Mouse (Mus musculus) C2C12 (cell line): ENCODE data around the gene Sqstm1. TPM values are rescaled to one million over a fixed set of nuclear protein-coding genes. Genes with fewer than 3 reads are reported as not detected.
A peak's percentile ranks its signal among the peaks of the same experiment; 100 is the strongest.

Experiments used
- H3K27me3 ChIP-seq: one replicate; pipeline ENCODE4 v1.6.1; 2011; ENCODE audit not compliant: control insufficient read depth, insufficient read depth, insufficient read length
- H3K36me3 ChIP-seq: one replicate; pipeline ENCODE4 v1.6.1; 2011; ENCODE audit not compliant: control insufficient read depth, insufficient read depth
- H3K4me3 ChIP-seq: one replicate; pipeline ENCODE4 v1.5.1; 2011; ENCODE audit warnings: mild to moderate bottlenecking, control low read depth; ENCODE audit not compliant: poor library complexity, insufficient read depth, severe bottlenecking
- H3K79me2 ChIP-seq: one replicate; pipeline ENCODE4 v1.6.1; 2011; ENCODE audit not compliant: control insufficient read depth, insufficient read depth
- H3K79me3 ChIP-seq: one replicate; pipeline ENCODE4 v1.6.1; 2011; ENCODE audit warnings: low read depth, control low read depth
- H3ac ChIP-seq: one replicate; pipeline ENCODE3; 2011; ENCODE audit warnings: low read depth; ENCODE audit not compliant: control insufficient read depth, insufficient read length
- CEBPB ChIP-seq: IDR thresholded peaks from one replicate; pipeline ENCODE4 v1.6.1; 2011; ENCODE audit warnings: low read depth, mild to moderate bottlenecking, control low read depth, moderate library complexity
- CTCF ChIP-seq: IDR thresholded peaks from one replicate; pipeline ENCODE4 v1.5.1; 2011; ENCODE audit not compliant: control insufficient read depth, insufficient read depth, insufficient read length
- FOSL1 ChIP-seq: IDR thresholded peaks from one replicate; pipeline ENCODE4 v1.8.0; 2011; ENCODE audit warnings: mild to moderate bottlenecking, low read length; ENCODE audit not compliant: poor library complexity, insufficient read depth, severe bottlenecking
- MAX ChIP-seq: IDR thresholded peaks from one replicate; pipeline ENCODE4 v1.6.1; 2011; ENCODE audit warnings: mild to moderate bottlenecking, control low read depth
- MYOD1 ChIP-seq: IDR thresholded peaks from one replicate; pipeline ENCODE4 v1.6.1; 2011; ENCODE audit warnings: low read depth; ENCODE audit not compliant: control insufficient read depth, insufficient read length
- MYOG ChIP-seq: IDR thresholded peaks from one replicate; pipeline ENCODE4 v1.6.1; 2011; ENCODE audit not compliant: control insufficient read depth, insufficient read length; ENCODE audit errors: extremely low read depth
- USF1 ChIP-seq: IDR thresholded peaks from one replicate; pipeline ENCODE4 v1.6.1; 2011; ENCODE audit warnings: low read depth, mild to moderate bottlenecking, control low read depth, moderate library complexity
- polyA plus RNA-seq: library from polyadenylated mRNA; unstranded; fragments of >200 nt; fragmentation: generic; extraction: Trizol; gene quantifications from one replicate; pipeline ENCODE4 v1.2.1, GENCODE M21; 2012; ENCODE audit warnings: missing spikeins

Gene Sqstm1
- polyA plus RNA-seq, 1 experiment: 660 TPM

DNA sequence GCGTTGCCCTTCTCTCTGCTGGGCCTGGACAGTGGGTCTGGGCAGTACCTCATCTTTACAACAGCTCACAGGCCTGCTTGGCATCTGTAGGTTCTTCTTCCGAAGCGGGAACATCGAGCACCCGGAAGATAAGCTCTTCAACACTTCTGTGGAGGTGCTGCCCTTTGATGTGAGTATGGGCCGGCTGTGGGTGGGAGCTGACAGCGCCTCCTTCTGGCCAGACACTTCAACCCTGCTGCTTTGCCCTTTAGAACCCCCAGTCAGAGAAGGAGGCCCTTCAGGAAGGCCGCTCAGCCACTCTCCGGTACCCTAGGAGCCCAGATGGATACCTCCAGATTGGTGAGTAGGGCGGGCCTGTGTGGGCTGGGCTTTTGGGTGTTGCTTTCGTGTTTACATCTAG is 23.4 kb upstream of the Sqstm1 start:
- no peak for TF ChIP-seq MAX
- no peak for TF ChIP-seq CTCF
- TF ChIP-seq MYOD1: no peak
- H3ac ChIP-seq: no peak overlapping the region
- H3K27me3 ChIP-seq: no peaks in the 10 kb centered on the region
- no peak overlapping the region for H3K4me3 ChIP-seq
- H3K79me2 ChIP-seq: peaks cover 29% of the 10 kb centered on the region
- peaks cover 70% of the 10 kb centered on the region for H3K36me3 ChIP-seq
- H3K79me3 ChIP-seq: peaks cover 10% of the 10 kb centered on the region

DNA sequence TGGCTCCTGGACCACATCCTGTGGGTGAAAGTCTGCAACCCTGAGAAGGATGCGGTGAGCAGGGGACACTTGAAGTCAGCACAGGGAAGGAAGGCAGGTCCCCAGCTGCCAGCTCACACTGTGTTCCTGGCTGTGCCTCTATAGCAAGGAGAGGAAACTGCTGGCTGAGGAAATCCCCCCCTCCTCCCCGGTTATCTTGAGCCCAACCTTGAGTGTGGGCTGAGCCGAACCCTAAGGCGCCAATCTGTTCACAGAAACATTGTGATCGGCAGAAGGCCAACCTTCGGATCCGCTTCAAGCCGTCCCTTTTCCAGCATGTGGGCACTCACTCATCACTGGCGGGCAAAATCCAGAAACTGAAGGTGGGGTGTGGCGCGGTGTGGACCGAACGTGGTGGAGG is 22.4 kb upstream of the Sqstm1 start:
- no peak overlapping the region for H3K4me3 ChIP-seq
- peaks cover 39% of the 10 kb centered on the region for H3K79me2 ChIP-seq
- H3K79me3 ChIP-seq: peaks cover 16% of the 10 kb centered on the region
- peaks cover 72% of the 10 kb centered on the region for H3K36me3 ChIP-seq
- no peak overlapping the region for H3ac ChIP-seq
- TF ChIP-seq FOSL1 (no peak), CEBPB (no peak), MYOD1 (no peak), MYOG (no peak), USF1 (no peak), MAX (no peak), CTCF (no peak)
- H3K27me3 ChIP-seq: no peaks in the 10 kb centered on the region

DNA sequence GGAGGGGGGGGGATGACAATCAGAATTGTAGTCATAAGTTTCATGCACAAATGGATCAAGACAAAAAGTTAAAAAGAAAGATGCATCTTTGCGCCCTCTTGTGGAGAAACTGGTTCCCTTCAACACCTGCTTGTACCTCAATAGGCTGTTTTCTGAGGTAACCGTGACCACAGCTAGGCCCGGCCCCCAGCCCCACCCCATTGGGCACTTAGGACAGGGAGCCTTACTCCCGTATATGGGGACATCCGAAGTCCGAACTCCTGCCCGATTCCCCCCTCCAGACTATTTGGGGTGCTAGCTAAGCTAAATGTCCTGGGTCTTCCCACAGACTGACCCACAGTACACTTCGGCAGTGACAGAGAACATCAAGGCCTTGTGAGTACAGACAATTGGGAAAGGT is 20.8 kb upstream of the Sqstm1 start:
- Histone ChIP-seq H3K36me3 (peaks cover 77% of the 10 kb centered on the region), H3K79me2 (peaks cover 55% of the 10 kb centered on the region), H3K27me3 (no peaks in the 10 kb centered on the region), H3ac (no peak overlapping the region), H3K4me3 (no peak overlapping the region), H3K79me3 (peaks cover 32% of the 10 kb centered on the region)
- TF ChIP-seq USF1: no peak
- peak; percentile 44 for TF ChIP-seq CTCF
- TF ChIP-seq FOSL1: no peak
- no peak for TF ChIP-seq CEBPB
- no peak for TF ChIP-seq MYOG

DNA sequence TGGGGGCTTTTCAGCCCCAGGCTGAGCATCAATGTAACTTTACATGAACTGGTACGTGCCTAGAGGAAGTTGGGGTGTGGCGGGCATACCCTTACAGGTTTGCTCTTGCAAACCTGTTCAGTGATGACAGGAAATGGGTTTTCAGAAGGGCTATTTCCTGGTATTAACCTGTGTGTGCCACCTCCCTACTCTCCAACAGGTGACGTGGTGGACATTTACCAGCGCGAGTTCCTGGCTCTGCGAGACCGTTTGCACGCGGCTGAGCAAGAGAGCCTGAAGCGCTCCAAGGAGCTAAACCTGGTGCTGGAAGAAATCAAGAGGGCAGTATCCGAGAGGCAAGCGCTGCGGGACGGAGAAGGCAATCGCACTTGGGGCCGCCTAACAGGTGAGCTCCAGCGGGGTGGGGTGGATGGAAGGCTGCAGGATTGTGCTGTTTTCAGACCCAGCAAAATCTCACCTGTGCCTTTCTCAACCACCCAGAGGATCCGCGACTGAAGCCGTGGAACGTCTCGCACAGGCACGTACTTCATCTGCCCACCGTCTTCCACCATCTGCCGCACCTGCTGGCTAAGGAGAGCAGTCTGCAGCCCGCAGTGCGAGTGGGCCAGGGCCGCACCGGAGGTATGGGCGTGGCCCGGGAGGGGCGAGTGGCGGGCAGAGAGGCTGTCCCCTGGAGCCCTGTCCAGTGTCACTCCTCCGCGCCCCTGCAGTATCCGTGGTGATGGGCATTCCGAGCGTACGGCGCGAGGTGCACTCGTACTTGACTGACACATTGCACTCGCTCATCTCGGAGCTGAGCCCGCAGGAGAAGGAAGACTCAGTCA is 20.1 kb upstream of the Sqstm1 start:
- H3ac ChIP-seq: no peak overlapping the region
- peaks cover 39% of the 10 kb centered on the region for H3K79me3 ChIP-seq
- H3K27me3 ChIP-seq: no peaks in the 10 kb centered on the region
- H3K79me2 ChIP-seq: peaks cover 62% of the 10 kb centered on the region
- no peak overlapping the region for H3K4me3 ChIP-seq
- TF ChIP-seq CTCF (no peak), MYOD1 (no peak)
- peaks cover 69% of the 10 kb centered on the region for H3K36me3 ChIP-seq

DNA sequence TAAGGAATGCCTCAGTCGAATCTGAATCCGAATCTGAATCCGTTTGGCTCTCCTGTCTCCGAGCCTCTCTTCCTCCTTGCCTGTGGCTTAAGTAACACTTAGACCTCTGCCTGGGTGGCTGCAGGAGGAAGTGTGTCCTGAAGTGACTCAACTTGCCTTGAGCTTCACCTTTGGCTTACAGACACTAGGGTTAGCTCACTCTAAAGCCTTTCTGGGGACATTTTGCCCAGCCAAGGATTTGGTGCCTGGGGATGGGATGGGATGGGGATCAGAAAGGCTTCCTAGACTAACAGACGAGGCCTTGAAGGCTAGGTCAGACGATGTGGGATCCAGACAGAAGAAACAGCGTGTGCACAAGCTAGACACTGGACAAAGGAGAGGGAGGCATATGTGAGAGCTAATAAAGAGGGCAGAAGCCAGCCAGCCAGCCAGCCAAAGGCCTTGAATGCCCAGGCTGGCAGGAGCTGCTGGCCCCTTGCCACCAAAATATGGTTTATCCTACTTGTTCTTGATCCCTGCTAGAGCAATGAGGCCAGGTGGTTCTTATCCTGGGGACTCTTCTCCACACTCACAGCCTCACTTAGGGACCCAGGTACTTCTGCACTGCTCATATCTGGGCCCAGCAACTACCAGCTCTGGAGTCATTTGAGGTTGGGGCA is 18.8 kb upstream of the Sqstm1 start:
- Histone ChIP-seq H3K27me3 (no peaks in the 10 kb centered on the region), H3K4me3 (no peak overlapping the region), H3ac (no peak overlapping the region), H3K79me2 (peaks cover 70% of the 10 kb centered on the region), H3K36me3 (peaks cover 58% of the 10 kb centered on the region), H3K79me3 (peaks cover 40% of the 10 kb centered on the region)
- no peak for TF ChIP-seq USF1
- no peak for TF ChIP-seq MAX
- no peak for TF ChIP-seq CTCF
- TF ChIP-seq MYOD1: no peak

DNA sequence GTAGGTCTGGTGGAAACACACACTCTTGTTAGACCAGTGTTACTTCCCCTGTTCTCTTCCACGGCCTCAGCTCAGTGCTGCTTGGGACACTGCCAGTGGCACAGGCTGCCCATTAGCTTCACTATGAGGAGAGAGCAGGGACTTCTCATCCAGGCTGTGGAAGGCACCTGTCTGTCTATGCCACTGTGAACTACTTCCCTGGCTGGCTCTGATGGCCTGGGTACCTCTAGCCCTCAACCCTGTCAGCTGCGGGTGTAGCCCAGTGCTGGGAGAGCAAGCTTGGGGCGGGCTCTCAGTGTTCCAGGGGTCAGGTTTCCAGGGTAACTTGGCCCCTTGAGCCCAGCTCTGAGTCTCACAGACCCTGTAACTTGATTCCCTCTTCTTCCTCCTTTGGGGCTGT is 18.1 kb upstream of the Sqstm1 start:
- Histone ChIP-seq H3K4me3 (no peak overlapping the region), H3ac (peak overlapping the region; percentile 34), H3K79me3 (peaks cover 42% of the 10 kb centered on the region), H3K36me3 (peaks cover 52% of the 10 kb centered on the region), H3K79me2 (peaks cover 77% of the 10 kb centered on the region), H3K27me3 (no peaks in the 10 kb centered on the region)
- TF ChIP-seq CTCF (no peak), MYOG (no peak), CEBPB (no peak)
